Mouse (Mus musculus): ENCODE data around the gene 1500015O10Rik. TPM values are rescaled to one million over a fixed set of nuclear protein-coding genes. Genes with fewer than 3 reads are reported as not detected.

1500015O10Rik gene
- 2.4 and 3.1 TPM in 2 replicates for polyA plus RNA-seq (2014; fragmentation: Nextera tagmentation; extraction: Ambion mirVana)

DNA sequence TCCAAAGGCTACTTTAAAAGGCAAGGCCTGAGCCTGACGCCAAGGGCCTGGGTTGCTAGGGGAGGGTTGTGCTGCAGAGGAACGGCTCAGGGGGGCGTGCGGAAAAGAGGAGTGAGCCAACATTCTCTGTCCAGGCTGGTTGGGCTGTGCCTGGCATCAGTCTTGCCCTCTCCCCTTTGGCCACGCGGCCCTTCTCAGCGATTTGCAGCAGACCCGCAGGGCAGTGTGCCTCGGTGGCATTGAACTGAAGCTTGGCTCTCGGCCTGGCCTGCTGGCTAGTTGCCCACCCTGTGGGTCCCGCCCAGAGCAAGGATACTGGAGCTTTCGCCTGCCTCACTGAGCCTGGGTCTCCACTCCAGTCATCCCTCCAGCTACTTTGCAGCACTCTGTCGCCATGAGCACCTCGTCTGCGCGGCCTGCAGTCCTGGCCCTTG lies at the start of gene 1500015O10Rik:
1500015O10Rik (plus strand) TSS at position 112 of the 434 bp plus-strand sequence.
- H3K4me1 ChIP-seq (ENCODE audit: control insufficient read depth, insufficient read depth, low read length) = no peaks in the 10 kb centered on the region
- H3K9ac ChIP-seq (ENCODE audit: low read depth, low read length) = no peak within 1 kb of the TSS
- no peak for ATAC-seq (ENCODE audit: low FRiP score, low TSS enrichment)
- no peaks in the 10 kb centered on the region for H3K36me3 ChIP-seq (ENCODE audit: control insufficient read depth, insufficient read depth, low read length)
- H3K4me2 ChIP-seq (replicated peaks; ENCODE audit: low read depth, low read length) = no peak within 1 kb of the TSS
- H3K9me3 ChIP-seq (ENCODE audit: control insufficient read depth, low read length) = no peaks in the 10 kb centered on the region
- no peaks in the 10 kb centered on the region for H3K27me3 ChIP-seq (ENCODE audit: control insufficient read depth, insufficient read depth, low read length)
- no peak within 1 kb of the TSS for H3K4me3 ChIP-seq (ENCODE audit: low read length)
- H3K27ac ChIP-seq (ENCODE audit: low read depth, low read length) = no peak within 1 kb of the TSS; the same call in 1 of the 2 replicates
- WGBS = 70% methylated on average over 16 of the region's 16 CpGs

DNA sequence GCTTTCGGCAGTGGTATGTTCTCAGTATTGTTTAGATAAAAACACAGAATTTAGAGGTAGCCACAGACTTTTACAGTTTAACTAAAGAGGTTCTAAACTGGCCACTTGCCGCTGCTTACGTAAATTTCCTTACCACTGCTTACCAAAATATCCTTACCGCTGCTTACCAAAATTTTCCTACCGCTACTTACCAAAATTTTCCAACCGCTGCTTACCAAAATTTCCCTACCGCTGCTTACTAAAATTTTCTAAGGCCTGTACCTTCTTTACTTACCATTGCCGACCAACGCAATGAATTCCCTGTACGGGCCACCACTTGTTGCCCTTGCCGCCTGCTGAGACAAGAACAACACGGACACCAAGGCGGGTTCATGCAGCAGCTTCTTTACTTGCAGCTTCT lies 40.4 kb upstream of the 1500015O10Rik start:
- Histone ChIP-seq H3K36me3 (ENCODE audit: control insufficient read depth, insufficient read depth, low read length) (no peaks in the 10 kb centered on the region), H3K4me1 (ENCODE audit: control insufficient read depth, insufficient read depth, low read length) (0 out of 2 replicates have a peak, but pooled peaks cover 1% of the 10 kb centered on the region), H3K27me3 (ENCODE audit: control insufficient read depth, insufficient read depth, low read length) (no peaks in the 10 kb centered on the region), H3K9ac (ENCODE audit: low read depth, low read length) (no peak overlapping the region), H3K27ac (ENCODE audit: low read depth, low read length) (no peak overlapping the region), H3K4me3 (ENCODE audit: low read length) (no peak overlapping the region), H3K4me2 (replicated peaks; ENCODE audit: low read depth, low read length) (no peak overlapping the region), H3K9me3 (ENCODE audit: control insufficient read depth, low read length) (peaks cover 17% of the 10 kb centered on the region)
- ATAC-seq (ENCODE audit: low FRiP score, low TSS enrichment) = no peak
- 93% methylated on average over 13 of the region's 13 CpGs for WGBS

- H3K4me2 ChIP-seq (replicated peaks; ENCODE audit: low read depth, low read length) = no peak overlapping the region
- H3K4me3 ChIP-seq (ENCODE audit: low read length) = no peak overlapping the region
- no peak for ATAC-seq (ENCODE audit: low FRiP score, low TSS enrichment)
- no peak overlapping the region for H3K27ac ChIP-seq (ENCODE audit: low read depth, low read length)
- no peak overlapping the region for H3K9ac ChIP-seq (ENCODE audit: low read depth, low read length)
- WGBS = 94% methylated on average over 15 of the region's 15 CpGs
- H3K27me3 ChIP-seq (ENCODE audit: control insufficient read depth, insufficient read depth, low read length) = no peaks in the 10 kb centered on the region
- no peaks in the 10 kb centered on the region for H3K36me3 ChIP-seq (ENCODE audit: control insufficient read depth, insufficient read depth, low read length)
- H3K4me1 ChIP-seq (ENCODE audit: control insufficient read depth, insufficient read depth, low read length) = 0 out of 2 replicates have a peak, but pooled peaks cover 5% of the 10 kb centered on the region
- H3K9me3 ChIP-seq (ENCODE audit: control insufficient read depth, low read length) = peaks cover 17% of the 10 kb centered on the region
These were observed 39.9 kb upstream of the 1500015O10Rik start for GRCm38 (mm10) chr1:43690507-43690906.

GRCm38 (mm10) chr1:43694076-43694475 lies 36.3 kb upstream of the 1500015O10Rik start:
- no peak overlapping the region for H3K4me2 ChIP-seq (replicated peaks; ENCODE audit: low read depth, low read length)
- H3K4me3 ChIP-seq (ENCODE audit: low read length) = no peak overlapping the region
- no peak for ATAC-seq (ENCODE audit: low FRiP score, low TSS enrichment)
- H3K27ac ChIP-seq (ENCODE audit: low read depth, low read length) = peak overlapping the region; percentile 53; the same call in 1 of the 2 replicates
- H3K9me3 ChIP-seq (ENCODE audit: control insufficient read depth, low read length) = no peaks in the 10 kb centered on the region
- no peaks in the 10 kb centered on the region for H3K36me3 ChIP-seq (ENCODE audit: control insufficient read depth, insufficient read depth, low read length)
- no peak overlapping the region for H3K9ac ChIP-seq (ENCODE audit: low read depth, low read length)
- 73% methylated on average over 3 of the region's 3 CpGs for WGBS
- H3K4me1 ChIP-seq (ENCODE audit: control insufficient read depth, insufficient read depth, low read length) = peaks cover 13% of the 10 kb centered on the region; the same call in 1 of the 2 replicates
- no peaks in the 10 kb centered on the region for H3K27me3 ChIP-seq (ENCODE audit: control insufficient read depth, insufficient read depth, low read length)

- no peaks in the 10 kb centered on the region for H3K36me3 ChIP-seq (ENCODE audit: control insufficient read depth, insufficient read depth, low read length)
- WGBS = 34% methylated on average over 6 of the region's 6 CpGs
- peak; percentile 89 for ATAC-seq (ENCODE audit: low FRiP score, low TSS enrichment)
- H3K4me1 ChIP-seq (ENCODE audit: control insufficient read depth, insufficient read depth, low read length) = peaks cover 13% of the 10 kb centered on the region; the same call in 1 of the 2 replicates
- H3K4me2 ChIP-seq (replicated peaks; ENCODE audit: low read depth, low read length) = no peak overlapping the region
- peak overlapping the region; percentile 53 for H3K27ac ChIP-seq (ENCODE audit: low read depth, low read length)
- no peak overlapping the region for H3K9ac ChIP-seq (ENCODE audit: low read depth, low read length)
- no peaks in the 10 kb centered on the region for H3K9me3 ChIP-seq (ENCODE audit: control insufficient read depth, low read length)
- H3K27me3 ChIP-seq (ENCODE audit: control insufficient read depth, insufficient read depth, low read length) = no peaks in the 10 kb centered on the region
- H3K4me3 ChIP-seq (ENCODE audit: low read length) = no peak overlapping the region
These were observed 35.4 kb upstream of the 1500015O10Rik start for GRCm38 (mm10) chr1:43694851-43695545.

DNA sequence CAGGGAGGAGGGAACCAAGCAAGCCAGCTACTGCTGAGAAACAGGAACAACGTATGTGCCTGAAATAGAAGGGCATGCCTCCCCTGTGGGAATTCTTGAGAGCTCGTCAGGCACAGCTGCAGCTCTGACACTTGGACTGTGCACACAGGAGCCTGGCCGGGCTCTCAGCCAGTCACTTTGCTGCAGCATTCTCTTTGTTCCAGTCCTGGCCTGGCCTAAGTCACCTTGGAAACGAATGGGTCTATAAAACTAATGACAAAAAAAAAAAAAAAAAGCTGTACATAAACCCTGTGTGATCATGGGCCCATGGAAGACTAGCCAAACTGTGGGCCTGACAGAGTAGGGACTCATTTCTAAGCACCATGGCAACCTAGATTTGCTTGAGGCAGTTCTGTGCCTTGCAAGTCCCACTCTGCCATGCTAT lies 31.8 kb upstream of the 1500015O10Rik start:
- H3K4me1 ChIP-seq (ENCODE audit: control insufficient read depth, insufficient read depth, low read length) = peaks cover 13% of the 10 kb centered on the region; the same call in 1 of the 2 replicates
- H3K27me3 ChIP-seq (ENCODE audit: control insufficient read depth, insufficient read depth, low read length) = no peaks in the 10 kb centered on the region
- H3K4me2 ChIP-seq (replicated peaks; ENCODE audit: low read depth, low read length) = no peak overlapping the region
- H3K9me3 ChIP-seq (ENCODE audit: control insufficient read depth, low read length) = no peaks in the 10 kb centered on the region
- H3K4me3 ChIP-seq (ENCODE audit: low read length) = no peak overlapping the region
- WGBS = 7% methylated on average over 4 of the region's 4 CpGs
- H3K9ac ChIP-seq (ENCODE audit: low read depth, low read length) = no peak overlapping the region
- peak; percentile 88 for ATAC-seq (ENCODE audit: low FRiP score, low TSS enrichment)
- no peaks in the 10 kb centered on the region for H3K36me3 ChIP-seq (ENCODE audit: control insufficient read depth, insufficient read depth, low read length)
- peak overlapping the region; percentile 65 for H3K27ac ChIP-seq (ENCODE audit: low read depth, low read length)

- Histone ChIP-seq H3K27me3 (ENCODE audit: control insufficient read depth, insufficient read depth, low read length) (no peaks in the 10 kb centered on the region), H3K9ac (ENCODE audit: low read depth, low read length) (no peak overlapping the region), H3K4me3 (ENCODE audit: low read length) (no peak overlapping the region), H3K36me3 (ENCODE audit: control insufficient read depth, insufficient read depth, low read length) (no peaks in the 10 kb centered on the region), H3K9me3 (ENCODE audit: control insufficient read depth, low read length) (0 out of 2 replicates have a peak, but pooled peaks cover 3% of the 10 kb centered on the region), H3K4me1 (ENCODE audit: control insufficient read depth, insufficient read depth, low read length) (no peaks in the 10 kb centered on the region), H3K4me2 (replicated peaks; ENCODE audit: low read depth, low read length) (no peak overlapping the region), H3K27ac (ENCODE audit: low read depth, low read length) (no peak overlapping the region)
- ATAC-seq (ENCODE audit: low FRiP score, low TSS enrichment) = no peak
- 87% methylated on average over 2 of the region's 2 CpGs for WGBS
These were observed 15.6 kb upstream of the 1500015O10Rik start for GRCm38 (mm10) chr1:43714841-43715240.

DNA sequence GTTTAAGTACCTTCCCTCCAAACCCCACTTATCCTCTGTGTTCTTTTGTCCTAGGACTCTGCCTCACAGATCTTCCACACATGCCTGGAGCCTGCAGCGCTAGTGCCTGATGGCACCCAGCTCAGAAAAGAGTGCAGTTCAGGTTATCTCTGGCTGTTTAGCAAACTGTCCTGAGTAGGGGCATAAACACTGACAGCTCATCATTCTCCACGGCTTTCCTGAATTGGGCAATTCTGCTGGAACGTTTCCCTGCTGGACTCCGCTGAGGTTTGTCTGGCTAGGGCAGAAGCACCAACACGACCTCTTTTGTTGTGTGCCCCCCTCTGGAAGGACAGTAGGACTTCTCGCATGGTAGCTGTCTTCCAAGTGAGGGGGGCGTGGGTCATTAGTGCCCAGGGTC lies 12.4 kb upstream of the 1500015O10Rik start:
- H3K9ac ChIP-seq (ENCODE audit: low read depth, low read length) = no peak overlapping the region
- no peaks in the 10 kb centered on the region for H3K9me3 ChIP-seq (ENCODE audit: control insufficient read depth, low read length)
- no peaks in the 10 kb centered on the region for H3K36me3 ChIP-seq (ENCODE audit: control insufficient read depth, insufficient read depth, low read length)
- no peaks in the 10 kb centered on the region for H3K4me1 ChIP-seq (ENCODE audit: control insufficient read depth, insufficient read depth, low read length)
- H3K27me3 ChIP-seq (ENCODE audit: control insufficient read depth, insufficient read depth, low read length) = no peaks in the 10 kb centered on the region
- H3K4me3 ChIP-seq (ENCODE audit: low read length) = no peak overlapping the region
- 62% methylated on average over 7 of the region's 7 CpGs for WGBS
- no peak overlapping the region for H3K27ac ChIP-seq (ENCODE audit: low read depth, low read length)
- no peak overlapping the region for H3K4me2 ChIP-seq (replicated peaks; ENCODE audit: low read depth, low read length)
- ATAC-seq (ENCODE audit: low FRiP score, low TSS enrichment) = no peak

GRCm38 (mm10) chr1:43718793-43719192 lies 11.6 kb upstream of the 1500015O10Rik start:
- H3K4me2 ChIP-seq (replicated peaks; ENCODE audit: low read depth, low read length) = no peak overlapping the region
- H3K36me3 ChIP-seq (ENCODE audit: control insufficient read depth, insufficient read depth, low read length) = no peaks in the 10 kb centered on the region
- no peak overlapping the region for H3K27ac ChIP-seq (ENCODE audit: low read depth, low read length)
- no peaks in the 10 kb centered on the region for H3K4me1 ChIP-seq (ENCODE audit: control insufficient read depth, insufficient read depth, low read length)
- H3K27me3 ChIP-seq (ENCODE audit: control insufficient read depth, insufficient read depth, low read length) = no peaks in the 10 kb centered on the region
- no peaks in the 10 kb centered on the region for H3K9me3 ChIP-seq (ENCODE audit: control insufficient read depth, low read length)
- 37% methylated on average over 2 of the region's 2 CpGs for WGBS
- no peak overlapping the region for H3K9ac ChIP-seq (ENCODE audit: low read depth, low read length)
- no peak overlapping the region for H3K4me3 ChIP-seq (ENCODE audit: low read length)
- no peak for ATAC-seq (ENCODE audit: low FRiP score, low TSS enrichment)

Data from kidney, embryonic 14.5 days (tissue).